Mouse (Mus musculus) CH12.LX (cell line): ENCODE data around the gene Chst13. TPM values are rescaled to one million over a fixed set of nuclear protein-coding genes. Genes with fewer than 3 reads are reported as not detected.
A peak's percentile ranks its signal among the peaks of the same experiment; 100 is the strongest.

Experiments
- DNase-seq: peaks from one replicate; pipeline ENCODE4 v3.0.0-alpha.2; 2013; ENCODE audit errors: extremely low read depth
- H3K27ac ChIP-seq: 2 replicates; pipeline ENCODE4 v1.5.1; 2012; ENCODE audit warnings: low read depth, mild to moderate bottlenecking, control low read depth, moderate library complexity; ENCODE audit not compliant: insufficient read depth
- H3K27me3 ChIP-seq: replicated peaks from 2 replicates; pipeline ENCODE3; 2012; ENCODE audit warnings: inconsistent platforms
- H3K36me3 ChIP-seq, 2 experiments: replicated peaks in 1 of 2; 2 replicates each; pipeline versions ENCODE3 to v1.6.1; 2012; ENCODE audit warnings: inconsistent platforms in 1 of 2, low read length in 1 of 2, mild to moderate bottlenecking in 1 of 2, mixed read lengths in 1 of 2, moderate library complexity in 1 of 2; ENCODE audit not compliant: control insufficient read depth in 1 of 2, insufficient read depth in 1 of 2
- H3K4me1 ChIP-seq, 2 experiments: 2 replicates each; pipeline ENCODE4 v1.6.1; 2012; ENCODE audit warnings: inconsistent platforms in 1 of 2, moderate library complexity in 1 of 2; ENCODE audit not compliant: insufficient read depth in 2 of 2, control insufficient read depth in 1 of 2
- H3K4me2 ChIP-seq: 2 replicates; pipeline ENCODE4 v1.6.1; 2012; ENCODE audit warnings: low read depth, mild to moderate bottlenecking, control low read depth; ENCODE audit not compliant: poor library complexity, insufficient read depth, severe bottlenecking
- H3K4me3 ChIP-seq, 3 experiments: fragments of 150-350 bp in 1 of 3; sonication (generic) in 1 of 3; replicated peaks in 1 of 3; 2 replicates each; pipeline versions ENCODE3 to v1.5.1; 2011 to 2012; ENCODE audit warnings: low read depth in 2 of 3, low read length in 2 of 3, mild to moderate bottlenecking in 2 of 3, moderate library complexity in 2 of 3, control low read depth in 1 of 3, improper control_type of control experiment in 1 of 3, inconsistent platforms in 1 of 3, mixed read lengths in 1 of 3; ENCODE audit not compliant: poor library complexity in 1 of 3
- H3K79me2 ChIP-seq: replicated peaks from 2 replicates; pipeline ENCODE4 v1.6.1; 2012; ENCODE audit warnings: mild to moderate bottlenecking, moderate library complexity; ENCODE audit not compliant: control insufficient read depth, poor library complexity, insufficient read depth, severe bottlenecking; ENCODE audit errors: extremely low read depth
- H3K9ac ChIP-seq: 2 replicates; pipeline ENCODE4 v1.6.1; 2012; ENCODE audit warnings: low read depth, mild to moderate bottlenecking, control low read depth, moderate library complexity; ENCODE audit not compliant: insufficient read depth
- H3K9me3 ChIP-seq: replicated peaks from 2 replicates; pipeline ENCODE3; 2012; ENCODE audit warnings: low read length, inconsistent platforms, mixed read lengths
- BHLHE40 ChIP-seq: IDR thresholded peaks from 2 replicates; pipeline ENCODE4 v1.6.1; 2011; ENCODE audit warnings: mild to moderate bottlenecking, low read depth, low read length, improper control_type of control experiment
- CHD1 ChIP-seq: IDR thresholded peaks from 2 replicates; pipeline ENCODE4 v1.6.1; 2012; ENCODE audit warnings: low read depth, low read length, improper control_type of control experiment, inconsistent platforms
- CTCF ChIP-seq, 2 experiments: IDR thresholded peaks in 1 of 2; conservative IDR thresholded peaks in 1 of 2; 2 replicates each; pipeline ENCODE4 v1.5.1; 2011 to 2012; ENCODE audit warnings: low read depth in 2 of 2, low read length in 2 of 2, improper control_type of control experiment in 1 of 2, inconsistent platforms in 1 of 2, mild to moderate bottlenecking in 1 of 2, moderate library complexity in 1 of 2
- E2F4 ChIP-seq: IDR thresholded peaks from 2 replicates; pipeline ENCODE4 v1.6.1; 2011; ENCODE audit warnings: low read depth, low read length, improper control_type of control experiment; ENCODE audit not compliant: insufficient replicate concordance
- ELF1 ChIP-seq: IDR thresholded peaks from 2 replicates; pipeline ENCODE4 v1.6.1; 2014; ENCODE audit warnings: low read depth, mild to moderate bottlenecking, inconsistent platforms, low read length, improper control_type of control experiment
- ETS1 ChIP-seq: conservative IDR thresholded peaks from 2 replicates; pipeline ENCODE4 v1.6.1; 2012; ENCODE audit warnings: low read depth, mild to moderate bottlenecking, inconsistent platforms, low read length, improper control_type of control experiment, moderate library complexity
- GABPA ChIP-seq: IDR thresholded peaks from 2 replicates; pipeline ENCODE4 v1.6.1; 2012; ENCODE audit warnings: low read depth, low read length, improper control_type of control experiment, inconsistent platforms; ENCODE audit not compliant: insufficient replicate concordance
- IRF4 ChIP-seq: IDR thresholded peaks from 2 replicates; pipeline ENCODE4 v1.6.1; 2014; ENCODE audit warnings: low read depth, mild to moderate bottlenecking, inconsistent platforms, low read length, improper control_type of control experiment
- MAX ChIP-seq: IDR thresholded peaks from 2 replicates; pipeline ENCODE4 v1.6.1; 2011; ENCODE audit warnings: low read length, improper control_type of control experiment
- MAZ ChIP-seq: IDR thresholded peaks from 2 replicates; pipeline ENCODE4 v1.6.1; 2012; ENCODE audit warnings: low read depth, mild to moderate bottlenecking, inconsistent platforms, low read length, improper control_type of control experiment, moderate library complexity
- MXI1 ChIP-seq: IDR thresholded peaks from 2 replicates; pipeline ENCODE4 v1.6.1; 2011; ENCODE audit warnings: mild to moderate bottlenecking, low read depth, low read length, improper control_type of control experiment
- POLR2A ChIP-seq: IDR thresholded peaks from 2 replicates; pipeline ENCODE4 v1.6.1; 2011; ENCODE audit warnings: low read depth, mild to moderate bottlenecking, improper control_type of control experiment, low read length
- POLR2AphosphoS2 ChIP-seq: IDR thresholded peaks from 2 replicates; pipeline ENCODE4 v1.6.1; 2011; ENCODE audit warnings: low read depth, low read length, improper control_type of control experiment
- RAD21 ChIP-seq: IDR thresholded peaks from 2 replicates; pipeline ENCODE4 v1.6.1; 2011; ENCODE audit warnings: low read depth, mild to moderate bottlenecking, low read length, improper control_type of control experiment, moderate library complexity
- RCOR1 ChIP-seq: conservative IDR thresholded peaks from 2 replicates; pipeline ENCODE4 v1.6.1; 2012; ENCODE audit warnings: low read depth, mild to moderate bottlenecking, inconsistent platforms, low read length, improper control_type of control experiment
- SMC3 ChIP-seq: IDR thresholded peaks from 2 replicates; pipeline ENCODE4 v1.6.1; 2011; ENCODE audit warnings: low read depth, low read length, improper control_type of control experiment
- TBP ChIP-seq: conservative IDR thresholded peaks from 2 replicates; pipeline ENCODE4 v1.6.1; 2011; ENCODE audit warnings: low read depth, low read length, improper control_type of control experiment
- TCF12 ChIP-seq: IDR thresholded peaks from 2 replicates; pipeline ENCODE4 v1.6.1; 2014; ENCODE audit warnings: low read depth, mild to moderate bottlenecking, inconsistent platforms, low read length, improper control_type of control experiment
- ZC3H11A ChIP-seq: IDR thresholded peaks from 2 replicates; pipeline ENCODE4 v1.6.1; 2012; ENCODE audit warnings: low read depth, mild to moderate bottlenecking, inconsistent platforms, low read length, improper control_type of control experiment
- ZNF384 ChIP-seq: IDR thresholded peaks from 2 replicates; pipeline ENCODE4 v1.6.1; 2012; ENCODE audit warnings: low read depth, low read length, improper control_type of control experiment, inconsistent platforms
- dilution Hi-C: fragments of 300-500 bp; cut with MboI; formaldehyde crosslinking; loops from 2 replicates; pipeline ENCODE4 v1.14.3; 2020; ENCODE audit warnings: low sequenced_read_pairs; ENCODE audit not compliant: extremely low pct_unique_long_range_greater_than_20kb, extremely low pct_ligation_motif_present
- in situ Hi-C: fragments of 300-500 bp; cut with MboI; formaldehyde crosslinking; loops from 3 replicates; pipeline ENCODE4 v1.14.3; 2019; ENCODE audit warnings: low sequenced_read_pairs, low pct_ligation_motif_present, low pct_unique_long_range_greater_than_20kb, mixed read lengths
- polyA plus RNA-seq: library from polyadenylated mRNA; unstranded; fragments of >175 nt; gene quantifications from 2 replicates; pipeline ENCODE4 v1.2.1, GENCODE M21; 2012; ENCODE audit warnings: low read depth; ENCODE audit not compliant: insufficient read length
- total RNA-seq, 2 experiments: library from RNA; depleted of rRNA; stranded (reverse); fragments of 300-350 nt in 1 of 2; fragments of >200 nt in 1 of 2; gene quantifications; 2 replicates each; pipeline ENCODE4 v1.2.3; 2012 to 2014

Gene Chst13
- total and polyA plus RNA-seq, 3 experiments, result 0.13 TPM; not detected in 2

- Histone ChIP-seq H3K27me3 (peaks cover 46% of the 10 kb centered on the region), H3K36me3 (no peaks in the 10 kb centered on the region), H3K4me2 (no peak within 1 kb of the TSS), H3K27ac (no peak within 1 kb of the TSS), H3K9ac (no peak within 1 kb of the TSS), H3K79me2 (no peaks in the 10 kb centered on the region), H3K4me1 (no peaks in the 10 kb centered on the region), H3K4me3 (no peak within 1 kb of the TSS), H3K9me3 (no peaks in the 10 kb centered on the region)
- no peak for TF ChIP-seq MXI1
- no peak for TF ChIP-seq RCOR1
- no peak for TF ChIP-seq TBP
- no peak for TF ChIP-seq CTCF (conservative IDR thresholded peaks at IDR 0.05 in 1 of 2, IDR thresholded peaks at IDR 0.05 in 1 of 2; ENCODE audit: low read depth in 2 of 2, low read length in 2 of 2)
- no peak for TF ChIP-seq IRF4
- no peak for TF ChIP-seq ELF1
- no peak for TF ChIP-seq E2F4
- no peak for TF ChIP-seq BHLHE40
- TF ChIP-seq ZC3H11A, result no peak
- DNase-seq, result no peak
- in situ Hi-C loops, result no loop called here
- dilution Hi-C loops, result no loop called here
Measured at GRCm38 (mm10) chr6:90332561-90333425, 7.8 kb upstream of the Chst13 start, which contains the start of gene Uroc1. Gene Uroc1 (plus strand): TSS chr6:90333284.

GRCm38 (mm10) chr6:90329953-90330352 is 5.0 kb upstream of the Chst13 start:
- in situ Hi-C loops (loop anchor here (10.0 kb wide), 1 partner anchor 645 kb away; no protein-coding TSS in a partner anchor), dilution Hi-C loops (no loop called here)
- H3K4me3 ChIP-seq, result no peak overlapping the region
- H3K9ac ChIP-seq, result no peak overlapping the region
- H3K9me3 ChIP-seq, result no peaks in the 10 kb centered on the region
- H3K4me2 ChIP-seq, result no peak overlapping the region
- peaks cover 0 to 1% of the 10 kb centered on the region in 2 experiments; a peak in 1 of 4 replicates for H3K4me1 ChIP-seq
- peaks cover 68% of the 10 kb centered on the region for H3K27me3 ChIP-seq
- no peaks in the 10 kb centered on the region for H3K36me3 ChIP-seq
- no peak for DNase-seq
- peak; percentile 4; the same call in 1 of the 2 replicates for TF ChIP-seq RAD21
- no peak for TF ChIP-seq ETS1
- peak in 1 of 2 experiments; percentile 20; a peak in 2 of 4 replicates for TF ChIP-seq CTCF (conservative IDR thresholded peaks at IDR 0.05 in 1 of 2, IDR thresholded peaks at IDR 0.05 in 1 of 2; ENCODE audit: low read depth in 2 of 2, low read length in 2 of 2)
- H3K27ac ChIP-seq, result no peak overlapping the region
- no peaks in the 10 kb centered on the region for H3K79me2 ChIP-seq

- no peaks in the 10 kb centered on the region for H3K79me2 ChIP-seq
- DNase-seq, result peak; percentile 12
- H3K27ac ChIP-seq, result no peak overlapping the region
- dilution Hi-C loops, result no loop called here
- peaks cover 68% of the 10 kb centered on the region for H3K27me3 ChIP-seq
- H3K9me3 ChIP-seq, result no peaks in the 10 kb centered on the region
- no peak overlapping the region for H3K9ac ChIP-seq
- H3K4me2 ChIP-seq, result no peak overlapping the region
- H3K4me3 ChIP-seq, result no peak overlapping the region
- peaks cover 0 to 2% of the 10 kb centered on the region in 2 experiments; a peak in 1 of 4 replicates for H3K4me1 ChIP-seq
- TF ChIP-seq IRF4 (no peak), E2F4 (no peak), ETS1 (no peak), TCF12 (no peak), CTCF (conservative IDR thresholded peaks at IDR 0.05 in 1 of 2, IDR thresholded peaks at IDR 0.05 in 1 of 2; ENCODE audit: low read depth in 2 of 2, low read length in 2 of 2) (peak in 1 of 2 experiments; percentile 64; a peak in 3 of 4 replicates), POLR2AphosphoS2 (no peak), SMC3 (peak; percentile 68), POLR2A (no peak), RAD21 (peak; percentile 38), MXI1 (no peak), CHD1 (no peak), MAZ (no peak), MAX (no peak), TBP (no peak), GABPA (no peak), ZNF384 (no peak)
- in situ Hi-C loops, result loop anchor here (10.0 kb wide), 1 partner anchor 643 kb away; no protein-coding TSS in a partner anchor
- H3K36me3 ChIP-seq, result no peaks in the 10 kb centered on the region
Measured at GRCm38 (mm10) chr6:90327670-90328069, 2.7 kb upstream of the Chst13 start.
